Mouse (Mus musculus) megakaryocyte, embryonic 14.5 days (primary cell): ENCODE results near the gene Fyn.

ENCODE experiments used
- FLI1 ChIP-seq: IDR thresholded peaks from 2 replicates; pipeline ENCODE4 v1.6.1; 2012; ENCODE audit warnings: low read length, inconsistent platforms, mixed read lengths
- GATA1 ChIP-seq: IDR thresholded peaks from 3 replicates; pipeline ENCODE4 v1.6.1; 2012; ENCODE audit warnings: mixed read lengths, low read length, inconsistent platforms, borderline replicate concordance

DNA sequence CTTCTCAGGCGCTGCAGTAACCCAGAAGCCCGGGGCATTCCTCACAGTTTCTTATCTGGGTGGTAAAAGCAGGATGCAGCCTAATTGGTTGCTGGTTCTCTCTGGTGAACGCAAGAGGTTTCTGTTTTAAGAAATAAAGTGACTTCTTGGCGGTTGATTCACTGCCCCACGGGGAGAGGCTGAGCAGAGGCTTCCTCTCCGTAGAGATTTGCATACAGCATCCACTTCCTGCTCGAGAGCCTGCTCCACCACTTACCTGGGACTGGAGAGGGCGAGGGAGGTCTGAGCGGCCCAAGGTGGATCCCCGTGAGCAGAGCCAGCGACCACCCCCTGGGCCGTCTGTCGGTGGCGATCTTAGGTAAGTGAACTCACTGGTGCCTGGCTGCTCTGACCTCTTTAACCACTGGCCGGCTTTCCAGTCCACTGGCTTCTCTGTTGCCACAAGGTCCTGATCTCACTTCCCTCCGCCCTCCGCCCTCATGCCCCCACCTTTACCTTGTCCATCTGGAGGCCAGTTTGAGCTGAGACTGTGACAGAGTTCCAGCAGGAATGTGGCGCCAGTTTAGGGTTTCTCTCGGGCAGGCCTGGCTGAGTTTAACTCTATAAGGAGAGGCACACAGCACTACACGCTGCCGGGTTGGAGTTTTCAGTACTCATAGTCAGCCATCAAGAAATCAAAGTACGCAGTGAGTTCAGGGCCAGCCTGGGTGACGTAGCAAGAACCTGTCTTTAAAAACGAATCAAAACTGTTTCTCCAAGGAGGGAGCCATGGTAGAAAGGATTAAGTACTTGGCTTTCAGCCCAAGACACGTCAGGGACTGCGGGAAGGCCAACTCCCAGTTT is 244.6 kb downstream of the Fyn start:
- no peak for TF ChIP-seq GATA1
- no peak for TF ChIP-seq FLI1
